ENCODE assay signal across 13 mouse cellular contexts in the genomic region with DNA sequence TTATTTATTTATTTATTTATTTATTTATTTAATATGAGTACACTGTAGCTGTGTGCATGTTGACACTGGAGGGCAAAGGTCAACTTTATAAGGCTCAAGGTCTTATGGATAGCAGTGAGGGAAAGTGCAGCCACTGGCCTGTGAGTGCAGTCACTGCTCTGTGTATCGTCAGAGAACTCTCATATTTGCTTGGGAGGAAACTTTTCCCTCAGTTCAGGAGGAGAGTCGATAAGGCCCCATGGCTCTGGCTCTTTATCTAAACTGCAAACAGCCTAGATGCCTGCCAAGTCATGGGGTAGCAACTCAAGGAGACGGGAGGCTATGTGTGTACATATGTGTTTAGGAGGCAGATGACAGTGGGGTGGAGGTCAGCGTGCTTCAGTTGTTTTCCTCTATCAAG. TPM values are rescaled to one million over a fixed set of nuclear protein-coding genes. Genes with fewer than 3 reads are reported as not detected.
DNase-seq lines count a peak whose midpoint lies in the region; ATAC-seq lines count a peak whose summit lies in the region.
"Had no signal": no experiment of that assay in that cellular context is flagged by ENCODE, and none has a peak within 500 bp of the region (broad histone marks: within the 10 kb centered on the region; RNA-seq: fewer than 3 reads in every experiment).

No protein-coding gene starts in this region.

- no peaks in the 10 kb centered on the region for H3K4me1 ChIP-seq in kidney, embryonic 15.5 days
- no peaks in the 10 kb centered on the region for H3K4me1 ChIP-seq in kidney, embryonic 16.5 days (ENCODE audit: insufficient read depth, low read length)
- H3K4me1 ChIP-seq in intestine, embryonic 15.5 days (replicated peaks), result no peaks in the 10 kb centered on the region
- H3K4me1 ChIP-seq: embryonic facial prominence, embryonic 15.5 days had no signal

- H3K27ac ChIP-seq in kidney, embryonic 15.5 days, result no peak overlapping the region
- H3K27ac ChIP-seq in kidney, embryonic 16.5 days (ENCODE audit: low read length), result no peak overlapping the region
- no peak overlapping the region for H3K27ac ChIP-seq in intestine, embryonic 15.5 days
- H3K27ac ChIP-seq: embryonic facial prominence, embryonic 15.5 days; heart, embryonic 15.5 days had no signal

- peak; percentile 71; the same call in 1 of the 2 replicates for ATAC-seq in kidney, embryonic 15.5 days (replicated peaks; ENCODE audit: low FRiP score)
- no peak for ATAC-seq in kidney, embryonic 16.5 days (ENCODE audit: low FRiP score, low TSS enrichment)
- ATAC-seq in intestine, embryonic 15.5 days, result peak; percentile 77
- peak; percentile 94 for ATAC-seq in megakaryocyte-erythroid progenitor cell, adult 5-6 weeks (replicated peaks; ENCODE audit: low FRiP score, low TSS enrichment, poor library complexity, severe bottlenecking)
- ATAC-seq in inflammation-experienced regulatory T-cells, adult 6 months, result no peak

- peak; percentile 71 for DNase-seq in adipocyte (ENCODE audit: low spot score)
- no peak for DNase-seq in cerebellum, adult 9-11 months
- no peak for DNase-seq in urinary bladder, adult 2 months (ENCODE audit: low spot score)
- DNase-seq: adrenal gland, postnatal 36 days; cerebellum, adult 9-10 months; right cerebral cortex, adult 18-20 months had no signal

- no peaks in the 10 kb centered on the region for H3K27me3 ChIP-seq in kidney, embryonic 15.5 days
- H3K27me3 ChIP-seq in kidney, embryonic 16.5 days (ENCODE audit: insufficient read depth, low read length), result no peaks in the 10 kb centered on the region
- no peaks in the 10 kb centered on the region for H3K27me3 ChIP-seq in intestine, embryonic 15.5 days (replicated peaks)
- H3K27me3 ChIP-seq: embryonic facial prominence, embryonic 15.5 days; heart, embryonic 15.5 days had no signal

- no peaks in the 10 kb centered on the region for H3K9me3 ChIP-seq in kidney, embryonic 15.5 days (replicated peaks)
- H3K9me3 ChIP-seq in kidney, embryonic 16.5 days (ENCODE audit: low read length), result no peaks in the 10 kb centered on the region
- no peaks in the 10 kb centered on the region for H3K9me3 ChIP-seq in intestine, embryonic 15.5 days
- H3K9me3 ChIP-seq: embryonic facial prominence, embryonic 15.5 days; heart, embryonic 15.5 days had no signal

- H3K4me3 ChIP-seq in kidney, embryonic 15.5 days (replicated peaks), result no peak overlapping the region
- no peak overlapping the region for H3K4me3 ChIP-seq in kidney, embryonic 16.5 days (ENCODE audit: low read length)
- H3K4me3 ChIP-seq in intestine, embryonic 15.5 days (replicated peaks), result no peak overlapping the region
- H3K4me3 ChIP-seq: embryonic facial prominence, embryonic 15.5 days; heart, embryonic 15.5 days had no signal

- WGBS in kidney, embryonic 15.5 days, result 71% methylated on average over 4 of the region's 4 CpGs
- WGBS in kidney, embryonic 16.5 days, result 70% methylated on average over 4 of the region's 4 CpGs
- WGBS in intestine, embryonic 15.5 days, result 36% methylated on average over 4 of the region's 4 CpGs

- H3K4me2 ChIP-seq in kidney, embryonic 15.5 days, result no peak overlapping the region
- H3K4me2 ChIP-seq in kidney, embryonic 16.5 days (replicated peaks; ENCODE audit: low read depth, low read length), result no peak overlapping the region
- no peak overlapping the region for H3K4me2 ChIP-seq in intestine, embryonic 15.5 days (replicated peaks)
- H3K4me2 ChIP-seq: embryonic facial prominence, embryonic 15.5 days; heart, embryonic 15.5 days had no signal

- no peak overlapping the region for H3K9ac ChIP-seq in kidney, embryonic 15.5 days
- H3K9ac ChIP-seq in kidney, embryonic 16.5 days (replicated peaks; ENCODE audit: low read length), result no peak overlapping the region
- H3K9ac ChIP-seq in intestine, embryonic 15.5 days, result no peak overlapping the region
- H3K9ac ChIP-seq: embryonic facial prominence, embryonic 15.5 days; heart, embryonic 15.5 days had no signal

- H3K36me3 ChIP-seq in kidney, embryonic 15.5 days, result no peaks in the 10 kb centered on the region
- no peaks in the 10 kb centered on the region for H3K36me3 ChIP-seq in kidney, embryonic 16.5 days (ENCODE audit: insufficient read depth, low read length)
- H3K36me3 ChIP-seq in intestine, embryonic 15.5 days, result no peaks in the 10 kb centered on the region
- H3K36me3 ChIP-seq: embryonic facial prominence, embryonic 15.5 days; heart, embryonic 15.5 days had no signal

RNA-seq across cellular contexts. Expression of a gene that starts 46.6 kb away (rescaled TPM):
- polyA plus RNA-seq in kidney, embryonic 15.5 days (2015; fragmentation: Nextera tagmentation; extraction: Ambion mirVana), result 6.6 and 7.7 TPM in 2 replicates
- 4.5 and 6.0 TPM in 2 replicates for polyA plus RNA-seq in kidney, embryonic 16.5 days (2015; fragmentation: Nextera tagmentation; extraction: Ambion mirVana)
- 6.5 and 7.8 TPM in 2 replicates for polyA plus RNA-seq in intestine, embryonic 15.5 days (2015; fragmentation: Nextera tagmentation; extraction: Ambion mirVana)
- 0.92 and 2.6 TPM in 2 replicates for total RNA-seq in megakaryocyte-erythroid progenitor cell, adult 5-6 weeks (2014; fragmentation: Nextera tagmentation)
- total RNA-seq in megakaryocyte-erythroid progenitor cell, adult 5-6 weeks (2017), result 1.1 and 2.4 TPM in 2 replicates
- 6.7 and 8.2 TPM in 2 replicates for polyA plus RNA-seq in urinary bladder, adult 2 months (2012; rRNA removed)
- under 1 TPM in 1 of 3 experiments, not detected in 2; 0.18 TPM for polyA plus RNA-seq in inflammation-experienced regulatory T-cells, adult 6 months (2017; shearing (Covaris generic))

RNA-seq across cellular contexts. Expression of a gene that starts 56.6 kb away (rescaled TPM):
- polyA plus RNA-seq in kidney, embryonic 15.5 days (2015; fragmentation: Nextera tagmentation; extraction: Ambion mirVana), result 79.8 and 80.5 TPM in 2 replicates
- polyA plus RNA-seq in kidney, embryonic 16.5 days (2015; fragmentation: Nextera tagmentation; extraction: Ambion mirVana), result 92.4 and 96.0 TPM in 2 replicates
- polyA plus RNA-seq in intestine, embryonic 15.5 days (2015; fragmentation: Nextera tagmentation; extraction: Ambion mirVana), result 61.5 and 68.8 TPM in 2 replicates
- total RNA-seq in megakaryocyte-erythroid progenitor cell, adult 5-6 weeks (2014; fragmentation: Nextera tagmentation), result 23.0 and 38.5 TPM in 2 replicates
- 14.6 and 26.0 TPM in 2 replicates for total RNA-seq in megakaryocyte-erythroid progenitor cell, adult 5-6 weeks (2017)
- polyA plus RNA-seq in urinary bladder, adult 2 months (2012; rRNA removed), result 40.1 and 50.6 TPM in 2 replicates
- polyA plus RNA-seq in inflammation-experienced regulatory T-cells, adult 6 months (2017; shearing (Covaris generic)), result 10 to 100 TPM; 41.4 to 48.1 (median 42.1) TPM

RNA-seq across cellular contexts. Expression of a gene that starts 58.6 kb away (rescaled TPM):
- polyA plus RNA-seq in kidney, embryonic 15.5 days (2015; fragmentation: Nextera tagmentation; extraction: Ambion mirVana), result 30.4 and 35.2 TPM in 2 replicates
- 56.3 and 70.9 TPM in 2 replicates for polyA plus RNA-seq in kidney, embryonic 16.5 days (2015; fragmentation: Nextera tagmentation; extraction: Ambion mirVana)
- 11.8 and 15.0 TPM in 2 replicates for polyA plus RNA-seq in intestine, embryonic 15.5 days (2015; fragmentation: Nextera tagmentation; extraction: Ambion mirVana)
- total RNA-seq in megakaryocyte-erythroid progenitor cell, adult 5-6 weeks (2014; fragmentation: Nextera tagmentation), result 4.8 and 11.0 TPM in 2 replicates
- 2.9 and 3.9 TPM in 2 replicates for total RNA-seq in megakaryocyte-erythroid progenitor cell, adult 5-6 weeks (2017)
- polyA plus RNA-seq in urinary bladder, adult 2 months (2012; rRNA removed), result 22.0 and 22.3 TPM in 2 replicates
- 1 to 10 TPM in 1 of 3 experiments, under 1 TPM in 2; 0.67 to 1.3 (median 0.69) TPM for polyA plus RNA-seq in inflammation-experienced regulatory T-cells, adult 6 months (2017; shearing (Covaris generic))

Comparison
In these comparisons a context has a peak if more than half of its experiments do, and no peak if none do; other contexts are left out.
1. ATAC-seq: peak in kidney, embryonic 15.5 days (single experiment), intestine, embryonic 15.5 days (single experiment) and megakaryocyte-erythroid progenitor cell, adult 5-6 weeks (single experiment); none in kidney, embryonic 16.5 days (single experiment) and inflammation-experienced regulatory T-cells, adult 6 months (single experiment).